Mouse (Mus musculus) left cerebral cortex, adult 18-20 months (tissue): ENCODE measurements at regions not wholly inside any gene's neighbourhood (a gene's known extent, or its start where the extent isn't known, plus 50 kb on each side); places are given as distances from the start of the nearest gene placed in this dataset.

ENCODE experiments used
- DNase-seq, 2 experiments: peaks; one replicate each; pipeline ENCODE4 v3.0.0; 2021 to 2022; ENCODE audit warnings: low spot score in 2 of 2, mixed read lengths in 1 of 2

DNA sequence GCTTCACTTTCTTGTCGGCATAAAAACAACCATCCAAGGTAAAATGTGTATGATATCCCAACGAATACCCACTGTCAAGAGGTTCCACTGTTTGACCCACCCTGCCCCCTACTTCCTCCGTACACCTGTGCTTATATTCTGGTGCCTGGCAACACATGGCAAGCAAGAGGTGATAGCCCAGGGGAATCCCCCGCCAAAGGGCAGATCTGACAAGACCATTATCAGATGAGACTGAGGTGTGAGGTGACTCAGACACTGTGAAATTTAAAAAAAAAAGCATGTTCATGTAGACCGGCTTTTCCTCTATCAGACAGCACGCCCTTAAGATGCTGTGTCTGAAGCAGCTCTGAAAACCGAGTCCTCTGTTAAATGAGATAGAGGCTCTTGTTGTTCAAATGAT, 89.4 kb upstream of the Bach2 start:
- no peak for DNase-seq

DNA sequence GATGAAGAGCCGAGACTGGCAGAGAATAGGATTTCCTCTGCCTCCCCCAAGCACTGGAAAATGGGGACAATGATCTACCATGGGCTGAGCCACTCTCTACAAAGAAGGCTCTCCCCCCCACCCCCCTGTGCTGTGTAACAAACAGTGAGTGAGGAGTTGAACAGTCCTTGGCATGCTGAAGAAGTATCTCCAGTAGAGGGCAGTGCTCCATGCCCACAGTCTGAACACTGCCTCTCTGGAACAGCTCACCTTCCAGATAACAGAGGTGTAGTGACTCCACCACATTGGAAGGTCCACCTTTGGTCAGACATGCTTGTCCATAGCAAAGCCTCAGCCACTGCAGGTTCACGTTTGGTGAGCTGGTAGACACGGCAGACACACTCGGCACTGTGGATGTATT, 85.2 kb upstream of the Bach2 start:
- peak; percentile 17 to 36 for DNase-seq

DNA sequence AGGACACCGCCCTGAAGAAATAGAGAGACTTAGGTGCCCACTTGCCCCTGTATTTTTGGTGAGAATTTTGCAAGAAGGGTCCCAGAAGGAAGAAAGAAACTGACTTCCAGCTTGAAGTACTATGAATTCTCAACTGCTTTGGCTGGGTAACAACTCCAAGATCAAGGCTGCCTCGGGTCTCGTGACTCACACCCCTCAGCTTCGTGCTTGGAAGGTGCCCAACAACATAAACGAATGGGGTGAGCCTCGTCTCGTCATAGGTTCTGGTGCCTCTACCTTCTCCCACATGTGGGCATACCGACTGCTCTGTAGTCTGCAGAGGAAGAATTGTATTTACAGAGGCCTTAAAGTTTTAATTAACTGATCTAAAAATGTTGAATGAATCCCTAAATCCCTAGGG, 81.6 kb upstream of the Bach2 start:
- no peak for DNase-seq

DNA sequence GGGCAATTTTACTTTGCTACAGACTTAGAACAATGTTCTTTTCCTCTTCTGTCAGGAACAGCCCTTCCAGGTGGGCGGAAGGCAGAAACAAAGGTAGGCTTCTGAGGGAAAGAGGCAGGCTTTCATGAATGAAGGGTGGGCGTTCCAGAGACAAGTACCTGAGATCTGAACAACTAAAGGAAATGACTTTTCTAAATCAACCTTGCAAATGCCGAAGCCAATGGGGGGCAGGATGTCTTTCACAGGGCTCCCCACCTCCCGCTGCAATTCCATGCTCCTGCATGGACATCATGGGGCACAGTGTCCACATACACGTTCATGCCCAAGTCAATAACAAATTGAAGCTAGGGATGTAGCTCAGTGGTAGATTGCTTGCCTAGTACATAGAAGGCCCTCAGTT, 80.2 kb upstream of the Bach2 start:
- DNase-seq: no peak

DNA sequence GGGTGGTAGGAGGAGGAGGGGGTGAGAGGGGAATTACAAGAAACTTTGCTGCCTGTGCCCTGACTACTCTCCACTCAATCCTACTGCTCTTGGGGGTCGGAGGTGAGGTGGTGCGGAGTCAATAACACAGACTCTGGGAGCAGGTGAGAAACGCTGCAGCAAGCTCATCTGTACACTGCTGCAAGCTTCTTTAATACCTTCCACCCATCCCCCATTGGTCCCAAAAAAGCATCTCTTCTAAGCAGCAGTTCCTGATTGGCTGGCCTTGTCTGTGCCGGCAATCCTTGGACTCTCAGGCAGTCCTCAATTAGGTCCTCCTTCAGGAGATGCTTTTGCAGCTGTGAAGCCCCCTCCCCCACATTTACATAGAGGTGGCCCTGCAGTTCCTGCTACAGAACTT, 79.7 kb upstream of the Bach2 start:
- no peak for DNase-seq

DNA sequence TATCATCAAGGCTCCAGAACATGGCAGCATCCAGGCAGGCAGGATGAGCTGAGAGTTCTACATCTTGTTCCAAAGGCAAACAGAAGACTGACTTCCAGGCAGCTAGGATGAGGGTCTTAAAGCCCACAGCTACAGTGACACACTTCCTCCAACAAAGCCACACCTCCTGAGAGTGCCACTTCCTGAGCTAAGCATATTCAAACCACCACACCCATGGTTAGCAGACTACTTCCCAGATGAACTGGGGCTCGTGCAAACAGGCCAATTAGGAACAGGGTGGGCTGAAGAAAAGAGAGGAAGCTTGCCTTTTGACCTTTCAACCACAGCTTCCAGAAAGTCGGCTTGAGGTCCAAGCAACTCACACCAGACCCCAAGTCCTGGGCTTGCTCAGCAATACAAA, 77.8 kb upstream of the Bach2 start:
- DNase-seq: no peak

DNA sequence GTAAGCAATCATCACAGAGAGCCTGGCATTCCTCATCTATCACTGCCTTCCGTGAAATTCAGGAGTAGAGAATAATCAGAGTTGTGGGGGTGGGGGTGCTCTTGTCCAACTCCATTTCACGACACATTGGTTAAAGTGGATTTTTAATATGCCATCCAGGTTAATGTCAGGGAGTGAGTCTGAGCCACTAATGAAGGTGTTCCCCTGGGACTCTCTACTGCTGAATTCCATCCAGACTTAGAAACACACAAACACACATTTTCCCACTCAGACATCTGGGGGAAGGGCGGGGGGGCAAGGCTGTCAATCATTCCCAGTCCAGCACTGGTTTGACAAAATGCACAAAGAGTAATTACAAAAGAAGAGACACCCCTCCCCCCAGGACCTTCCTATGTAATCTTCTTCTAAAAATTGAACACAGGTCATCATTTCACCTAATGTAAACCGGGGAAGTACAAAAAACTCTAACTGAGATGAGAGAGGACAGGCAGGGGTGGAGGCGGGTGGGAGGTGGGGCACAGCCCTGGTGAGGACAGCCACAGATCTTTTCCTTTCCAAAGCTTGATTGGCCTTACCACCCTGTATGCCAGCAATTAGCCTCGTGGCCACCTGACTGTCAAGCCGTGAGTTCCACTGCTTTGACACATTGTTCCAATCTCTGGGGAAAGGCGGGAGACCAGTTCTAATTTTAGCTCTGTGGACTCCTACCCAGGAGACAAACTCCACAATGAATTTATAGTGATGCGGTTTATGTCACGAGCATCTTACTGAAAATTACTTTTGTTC, 76.5 kb upstream of the Bach2 start:
- no peak for DNase-seq

DNA sequence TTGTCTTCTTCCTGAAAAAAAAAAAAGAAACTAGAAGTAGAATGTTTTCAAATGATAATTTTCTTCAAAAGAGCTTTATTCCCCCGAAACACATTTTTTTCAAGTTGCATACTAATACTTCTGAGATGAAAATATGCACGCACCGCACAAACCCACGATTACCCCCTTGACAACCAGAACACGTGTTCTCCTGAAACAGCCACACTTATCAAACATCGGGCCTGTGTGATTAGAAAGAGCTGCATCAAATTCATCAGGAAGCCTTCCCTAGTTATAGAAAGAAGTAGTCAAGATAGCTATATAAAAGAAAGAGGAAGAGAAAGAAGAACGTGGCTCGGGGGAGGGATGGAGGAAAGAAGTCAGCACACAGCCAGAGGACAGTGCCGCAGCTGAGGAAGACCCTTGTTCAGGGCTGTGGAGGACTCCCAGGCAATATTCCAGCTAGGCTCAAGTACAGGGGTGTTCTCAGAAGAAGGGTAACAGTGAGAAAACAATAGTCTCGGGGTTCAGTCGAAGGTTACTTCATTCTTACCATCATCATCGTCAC, 75.8 kb upstream of the Bach2 start:
- no peak for DNase-seq

DNA sequence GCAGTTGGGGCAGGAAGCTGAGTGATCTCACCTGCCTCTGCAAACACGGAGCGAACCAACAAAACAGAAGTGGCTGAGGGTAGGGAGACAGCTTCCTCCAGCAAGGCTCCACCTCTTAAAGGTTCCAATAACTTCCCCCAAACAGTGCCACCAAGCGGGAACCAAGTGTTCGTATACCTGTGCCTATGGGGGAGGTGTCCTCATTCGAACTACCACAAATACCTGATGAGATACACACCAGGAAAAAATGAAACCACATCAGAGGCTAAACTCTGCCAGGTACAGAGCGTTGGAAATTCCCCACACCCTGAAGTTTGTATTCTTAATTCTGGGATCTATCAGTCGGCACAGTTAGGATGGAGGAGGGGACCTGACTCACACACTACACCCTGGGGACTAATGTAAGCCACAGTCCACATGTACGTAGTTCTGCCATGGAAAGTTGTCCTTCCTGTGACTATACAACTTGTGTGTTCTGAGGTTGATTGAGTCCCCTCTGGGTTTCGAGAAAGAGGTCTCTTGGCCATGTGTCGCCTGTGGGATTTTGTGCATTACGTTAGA, 74.4 kb upstream of the Bach2 start:
- DNase-seq: no peak

DNA sequence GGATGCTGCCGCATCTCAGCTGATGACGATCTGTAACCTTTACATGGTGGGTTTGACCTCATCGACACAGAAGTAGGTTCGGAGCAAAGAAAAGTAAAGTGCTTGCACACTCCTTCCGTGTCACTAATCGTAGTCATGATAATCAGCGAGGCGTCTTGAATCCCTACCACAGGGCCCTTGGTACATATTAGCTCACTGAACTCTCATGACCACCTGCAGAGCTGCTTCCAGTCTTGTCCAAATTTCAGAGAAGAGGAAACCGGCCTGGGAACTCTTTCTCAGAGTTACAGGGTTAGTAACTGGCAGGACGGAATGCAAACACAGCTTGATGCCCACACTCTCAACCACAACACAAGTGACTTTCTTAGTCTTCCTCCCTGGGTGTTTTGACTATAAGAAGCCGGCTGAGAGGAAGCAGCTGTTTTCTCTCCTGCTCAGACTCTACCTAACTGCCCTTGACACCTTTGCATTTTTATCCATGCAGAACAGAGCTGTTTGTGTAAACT, 73.8 kb upstream of the Bach2 start:
- DNase-seq: no peak

DNA sequence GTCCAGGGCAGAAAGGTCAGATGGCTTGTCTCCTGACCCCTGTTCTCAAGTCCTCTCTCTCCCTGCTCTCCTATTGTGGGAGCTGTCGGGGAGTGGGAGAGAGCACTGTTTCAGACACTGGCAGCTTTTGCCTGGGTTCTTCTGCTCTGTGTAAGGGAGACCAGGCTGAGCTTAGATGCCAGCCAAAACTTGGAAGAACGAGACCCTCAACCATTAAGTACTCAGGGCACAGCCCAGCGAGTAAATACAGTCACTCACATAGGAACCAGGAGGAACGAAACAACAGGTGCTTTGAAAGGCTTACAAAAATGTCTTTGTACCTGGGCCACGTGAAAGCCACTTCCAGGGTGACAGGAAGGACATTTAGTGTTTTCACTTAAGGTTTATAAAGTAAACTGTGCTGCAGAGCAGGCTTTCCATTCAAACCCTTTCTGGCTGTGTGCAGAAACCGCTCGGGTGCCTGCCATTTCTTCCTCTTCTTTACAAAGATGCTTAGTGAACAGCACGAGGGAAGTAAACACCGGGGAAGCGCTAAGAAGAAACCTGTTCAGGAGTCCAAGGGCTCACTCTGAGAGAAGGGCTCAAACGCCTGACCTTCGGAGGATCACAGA, 72.6 kb upstream of the Bach2 start:
- DNase-seq: no peak

DNA sequence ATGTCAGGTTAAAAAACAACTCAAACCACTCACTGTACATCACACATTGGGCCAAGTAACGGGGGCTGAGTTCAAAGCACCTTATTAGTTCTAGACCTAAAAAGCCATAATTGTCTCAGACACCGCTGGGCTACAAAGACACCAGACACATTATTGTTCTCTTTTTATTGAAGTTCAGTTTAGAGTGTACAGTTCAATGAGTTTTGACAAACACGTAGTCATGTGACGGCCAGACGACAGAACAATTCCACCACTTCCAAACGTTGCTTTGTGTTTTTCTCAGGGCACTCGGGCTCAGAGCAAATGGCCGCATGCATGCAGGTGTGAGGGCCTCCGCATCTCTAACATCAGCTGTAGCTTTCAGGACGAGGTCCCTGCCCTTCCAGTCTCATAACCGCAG, 71.5 kb upstream of the Bach2 start:
- no peak for DNase-seq

DNA sequence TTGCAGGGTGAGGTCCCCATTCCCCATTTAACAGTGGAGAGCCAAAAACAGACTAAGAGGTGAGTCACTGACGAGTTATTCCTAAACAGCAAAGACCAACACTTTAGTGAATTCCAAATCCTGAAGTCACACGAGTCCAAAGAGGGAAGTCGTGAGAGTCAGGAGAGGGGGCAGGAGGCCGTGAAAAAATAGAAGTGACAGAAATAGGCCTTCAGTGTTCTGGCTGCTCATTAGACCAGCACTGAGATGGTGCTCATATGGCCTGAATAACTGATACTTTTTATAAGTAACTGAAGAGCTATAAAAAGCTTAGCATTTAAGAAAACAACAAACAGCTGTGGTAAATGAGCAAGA, 68.5 kb upstream of the Bach2 start:
- no peak for DNase-seq

DNA sequence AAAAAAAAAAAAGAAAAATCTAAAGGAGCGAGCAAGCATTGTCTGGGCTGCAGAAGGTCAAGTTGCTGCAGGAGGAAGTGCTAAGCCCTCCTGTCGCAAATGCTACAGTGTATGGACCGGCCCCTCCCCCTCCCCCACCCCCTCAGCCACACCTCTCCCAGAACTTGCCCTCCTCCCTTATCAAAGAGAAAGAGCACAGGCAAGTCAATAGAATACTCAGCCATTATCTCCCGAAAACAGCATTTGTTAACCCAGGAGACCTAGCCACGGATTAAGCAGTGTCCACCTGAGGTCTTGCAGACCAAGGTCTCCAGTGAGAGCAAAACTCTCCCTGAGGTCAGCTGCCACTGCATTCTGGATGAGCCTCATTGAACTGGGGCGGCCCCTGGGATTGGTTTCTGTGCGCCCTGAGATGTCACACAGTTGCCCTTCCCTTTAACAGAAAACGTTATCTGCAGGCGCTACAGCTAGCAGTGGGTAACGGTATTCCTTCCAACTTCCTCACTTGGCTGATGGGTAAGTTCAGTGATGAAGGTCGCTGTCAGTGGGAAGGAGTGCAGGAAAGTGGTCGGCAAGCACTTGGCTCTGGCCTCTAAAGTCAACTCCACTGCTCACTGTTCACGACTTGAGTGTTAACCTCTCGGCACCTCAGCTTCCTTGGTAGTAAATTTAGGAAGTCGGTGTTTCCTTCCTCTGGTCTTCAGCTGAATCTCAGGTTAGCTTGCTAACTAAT, 68.0 kb upstream of the Bach2 start:
- DNase-seq: no peak

DNA sequence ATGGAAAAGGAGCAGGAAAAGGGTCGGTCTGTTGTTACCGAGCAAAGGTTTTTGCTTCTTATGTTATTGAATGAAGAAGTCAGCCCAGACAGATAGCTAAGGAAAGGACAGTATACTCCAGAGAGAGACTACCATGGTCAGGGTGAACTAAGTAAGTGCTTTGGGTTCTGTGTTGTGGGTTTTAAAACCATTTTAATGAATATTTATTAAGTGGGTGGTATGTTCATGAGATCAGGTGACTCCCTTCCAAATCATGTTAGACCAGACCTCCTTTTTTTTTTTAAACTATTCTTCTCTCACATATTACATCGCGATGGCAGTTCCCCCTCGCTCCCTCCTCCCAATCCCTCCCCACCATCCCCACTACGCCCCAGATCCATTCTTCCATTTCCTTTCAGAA, 67.3 kb upstream of the Bach2 start:
- DNase-seq: no peak

DNA sequence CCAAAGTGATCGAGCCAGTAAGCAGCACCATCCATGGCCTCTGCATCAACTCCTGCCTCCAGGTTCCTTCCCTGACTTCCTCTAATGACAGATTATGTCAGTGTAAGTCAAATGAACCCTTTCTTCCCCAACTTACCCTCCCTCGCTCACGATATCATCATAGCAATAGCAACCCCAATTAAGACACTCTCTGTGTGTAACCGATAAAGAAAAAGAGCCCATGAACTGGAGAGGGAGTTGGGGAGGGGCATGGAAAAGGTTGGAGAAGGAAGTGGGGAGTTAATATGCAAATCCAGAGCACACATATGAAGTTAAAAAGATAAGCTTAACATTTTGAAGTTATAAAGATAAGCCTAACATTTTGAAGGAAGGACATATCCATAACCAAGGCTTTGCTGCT, 65.6 kb upstream of the Bach2 start:
- no peak for DNase-seq

DNA sequence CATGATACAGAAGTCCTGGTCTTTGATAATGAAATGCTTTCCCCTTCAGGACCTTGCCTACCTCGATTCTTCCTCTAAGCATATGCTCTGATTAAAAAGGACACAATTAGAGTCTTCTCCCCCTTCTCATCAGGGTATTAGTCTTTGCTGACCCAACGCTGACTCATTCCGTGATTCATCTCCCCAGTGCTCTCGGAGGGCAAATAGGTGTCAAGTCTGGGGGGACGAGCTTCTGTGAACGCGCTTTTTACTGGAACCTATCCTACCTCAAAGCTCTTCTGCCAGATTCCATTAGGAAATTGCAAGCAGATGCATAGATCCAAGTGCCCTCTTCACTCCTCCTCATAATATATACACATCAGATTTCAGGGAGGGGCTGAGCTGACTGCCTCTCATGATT, 63.8 kb upstream of the Bach2 start:
- DNase-seq: no peak

DNA sequence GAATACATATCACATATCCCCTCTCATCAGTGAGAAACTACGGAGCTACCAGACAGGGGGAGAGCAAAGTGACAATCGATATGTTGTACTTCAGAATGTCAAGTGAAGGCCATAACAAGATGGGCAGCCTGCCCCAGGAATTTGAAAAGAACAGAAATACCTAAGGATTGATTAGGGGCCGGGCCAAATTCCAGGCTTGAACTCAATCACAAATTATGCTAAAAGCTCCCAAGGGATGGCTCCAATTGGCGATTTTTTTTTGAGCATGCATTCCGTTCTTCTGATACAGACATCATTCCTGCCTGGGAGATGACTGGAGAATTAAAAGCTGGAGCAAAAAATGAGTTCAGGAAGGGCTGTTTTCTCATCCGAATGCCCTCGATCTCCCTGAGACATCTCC, 63.4 kb upstream of the Bach2 start:
- DNase-seq: no peak

DNA sequence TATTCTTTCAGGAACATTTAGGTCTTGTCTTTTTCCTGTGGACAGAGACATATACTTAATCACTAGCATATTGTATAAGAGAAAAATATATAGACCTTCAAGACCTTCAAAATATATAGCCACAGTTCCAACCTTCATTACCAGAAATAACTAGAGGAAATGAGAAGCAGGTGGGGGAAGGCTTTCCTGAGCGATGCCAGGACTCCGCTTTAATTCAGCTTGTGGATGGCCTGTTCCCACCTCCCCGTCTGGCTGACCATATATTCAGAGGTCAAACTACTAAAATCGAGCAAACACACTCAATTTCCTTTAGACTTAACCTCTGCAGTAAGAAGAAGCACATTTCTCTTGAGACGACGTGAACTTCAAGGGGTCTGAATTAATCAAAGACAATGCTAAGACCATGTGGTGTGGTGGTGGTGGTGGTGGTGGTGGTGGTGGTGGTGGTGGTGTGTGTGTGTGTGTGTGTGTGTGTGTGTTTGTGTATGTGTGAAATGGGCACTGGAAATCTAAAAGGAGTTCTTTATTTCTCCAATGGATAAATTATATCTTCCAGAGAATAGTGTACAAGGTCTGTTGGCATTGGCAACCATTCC, 62.7 kb upstream of the Bach2 start:
- DNase-seq: no peak

DNA sequence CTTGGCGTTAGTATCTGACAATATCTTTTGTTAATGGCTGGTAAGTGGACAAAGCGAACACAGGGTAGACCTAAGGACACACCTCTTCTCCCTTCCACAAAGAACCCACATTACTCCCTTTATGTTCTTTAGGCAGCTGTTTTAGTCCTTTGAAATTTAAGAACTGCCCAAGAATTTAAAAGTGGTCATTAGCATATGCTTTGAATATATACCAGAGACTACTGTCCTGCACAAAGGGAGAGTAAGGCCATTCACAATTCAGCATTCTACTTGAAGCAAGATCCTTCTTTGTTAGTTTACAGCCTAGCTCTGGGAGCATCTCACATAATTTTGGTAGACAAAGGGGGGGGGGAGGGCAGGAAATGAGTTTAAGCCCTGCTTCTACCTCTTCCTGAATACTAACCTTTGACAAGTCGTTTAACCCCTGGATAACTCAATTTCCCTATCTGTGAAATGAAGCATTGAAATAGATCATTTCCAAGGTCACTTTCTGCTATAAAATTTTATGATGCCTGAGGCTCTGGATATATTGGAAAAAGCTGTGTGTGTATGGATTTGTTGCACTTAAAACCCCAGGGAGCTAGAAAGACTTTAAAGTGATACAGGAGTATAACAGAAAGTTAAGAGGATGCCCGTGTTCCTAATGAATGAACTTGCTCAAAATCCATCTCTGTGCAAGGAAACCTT, 62.0 kb upstream of the Bach2 start:
- no peak for DNase-seq
